Mouse (Mus musculus) gastrocnemius, postnatal 25 days (tissue): ENCODE results near the gene Rfx8. TPM values are rescaled to one million over a fixed set of nuclear protein-coding genes. Genes with fewer than 3 reads are reported as not detected.

Experiments
- DNase-seq: peaks from one replicate; pipeline ENCODE4 v3.0.0; 2022
- total RNA-seq, 2 experiments: library from RNA; stranded (reverse); gene quantifications; 1 replicate in 1 of 2; 2 replicates in 1 of 2; pipeline ENCODE4 v1.2.3; 2021

The Rfx8 gene
- total RNA-seq, 2 experiments from 2014 or later, result 0.18 TPM; not detected in 1

GRCm38 (mm10) chr1:39645905-39646759, 74.7 kb downstream of the Rfx8 start:
- no peak for DNase-seq

GRCm38 (mm10) chr1:39644333-39644732, 76.5 kb downstream of the Rfx8 start:
- no peak for DNase-seq

GRCm38 (mm10) chr1:39641667-39642066, 79.1 kb downstream of the Rfx8 start:
- no peak for DNase-seq

GRCm38 (mm10) chr1:39637139-39637538, 83.7 kb downstream of the Rfx8 start:
- no peak for DNase-seq

- no peak for DNase-seq
Observed at GRCm38 (mm10) chr1:39636660-39637059, 84.1 kb downstream of the Rfx8 start.

- DNase-seq, result no peak
Observed at GRCm38 (mm10) chr1:39636196-39636595, 84.6 kb downstream of the Rfx8 start.

- DNase-seq, result no peak
Observed at GRCm38 (mm10) chr1:39628606-39629005, 92.2 kb downstream of the Rfx8 start.

GRCm38 (mm10) chr1:39625491-39625890, 95.3 kb downstream of the Rfx8 start:
- DNase-seq, result no peak

GRCm38 (mm10) chr1:39623729-39624128, 97.1 kb downstream of the Rfx8 start:
- DNase-seq, result no peak

- no peak for DNase-seq
Observed at GRCm38 (mm10) chr1:39623106-39623505, 97.7 kb downstream of the Rfx8 start.

GRCm38 (mm10) chr1:39618524-39618923, 102.3 kb downstream of the Rfx8 start:
- DNase-seq, result no peak

- DNase-seq, result no peak
Observed at GRCm38 (mm10) chr1:39615526-39615925, 105.3 kb downstream of the Rfx8 start.

Other genes starting within 250 kb of the Rfx8 start
- 1 to 10 TPM; 6.0 to 6.8 TPM for gene Tbc1d8, start 242.2 kb downstream of the Rfx8 start, total RNA-seq
- 10 to 100 TPM; 15.6 to 15.8 TPM for gene Cnot11, start 186.0 kb downstream of the Rfx8 start, total RNA-seq
- gene Rnf149, start 143.6 kb downstream of the Rfx8 start, total RNA-seq, result 1 to 10 TPM; 6.2 to 6.3 TPM
- under 1 TPM in 1 of 2 experiments, not detected in 1; 0.05 TPM for gene Creg2, start 69.5 kb downstream of the Rfx8 start, total RNA-seq
- 1 to 10 TPM in 1 of 2 experiments, not detected in 1; 1.7 TPM for gene Gm3646, start 84.3 kb upstream of the Rfx8 start, total RNA-seq
- 10 to 100 TPM; 32.6 to 36.0 TPM for gene Map4k4, start 179.9 kb upstream of the Rfx8 start, total RNA-seq